Mouse (Mus musculus) erythroblast, embryonic 14.5 days (primary cell): Measurements from ENCODE around the gene Atg4a.

Source experiments
- GATA1 ChIP-seq: IDR thresholded peaks from 2 replicates; pipeline ENCODE4 v1.6.1; 2012; ENCODE audit warnings: low read length, inconsistent platforms, mixed read lengths
- TAL1 ChIP-seq: IDR thresholded peaks from 3 replicates; pipeline ENCODE4 v1.6.1; 2012; ENCODE audit warnings: low read length, inconsistent platforms, mixed read lengths

GRCm38 (mm10) chrX:140936271-140936670 lies 20.4 kb upstream of the Atg4a start:
- TF ChIP-seq GATA1 (no peak), TAL1 (no peak)
